Mouse (Mus musculus): ENCODE measurements around the gene Fchsd2. TPM values are rescaled to one million over a fixed set of nuclear protein-coding genes. Genes with fewer than 3 reads are reported as not detected.
A peak's percentile ranks its signal among the peaks of the same experiment; 100 is the strongest.

Fchsd2 gene
- 16.3 and 20.4 TPM in 2 replicates for polyA plus RNA-seq (2014; fragmentation: Nextera tagmentation; extraction: Ambion mirVana)

- H3K4me3 ChIP-seq (ENCODE audit: low read depth, low read length) = no peak within 1 kb of the TSS
- peaks cover 37% of the 10 kb centered on the region for H3K4me1 ChIP-seq (ENCODE audit: control insufficient read depth, insufficient read depth, low read length)
- 0 out of 2 replicates have a peak within 1 kb of the TSS, but pooled peaks have one; percentile 0 for H3K9ac ChIP-seq (ENCODE audit: low read depth, low read length)
- 51% methylated on average over 7 of the region's 7 CpGs for WGBS (ENCODE audit: insufficient replicate concordance)
- no peaks in the 10 kb centered on the region for H3K9me3 ChIP-seq (replicated peaks; ENCODE audit: control insufficient read depth, low read length)
- H3K27ac ChIP-seq (ENCODE audit: low read depth, low read length) = no peak within 1 kb of the TSS
- H3K4me2 ChIP-seq = no peak within 1 kb of the TSS
- no peaks in the 10 kb centered on the region for H3K27me3 ChIP-seq (ENCODE audit: control insufficient read depth, insufficient read depth, low read length)
- no peak for ATAC-seq (replicated peaks; ENCODE audit: insufficient number of reproducible peaks, low FRiP score, low TSS enrichment)
- H3K36me3 ChIP-seq (ENCODE audit: control insufficient read depth, insufficient read depth, low read length) = no peaks in the 10 kb centered on the region
These were observed at the start of gene Fchsd2 for GRCm38 (mm10) chr7:101092618-101093017. TSS of gene Fchsd2 (plus strand) at chr7:101092863.

- H3K9ac ChIP-seq (ENCODE audit: low read depth, low read length) = no peak overlapping the region
- no peaks in the 10 kb centered on the region for H3K27me3 ChIP-seq (ENCODE audit: control insufficient read depth, insufficient read depth, low read length)
- no peaks in the 10 kb centered on the region for H3K36me3 ChIP-seq (ENCODE audit: control insufficient read depth, insufficient read depth, low read length)
- no peak overlapping the region for H3K27ac ChIP-seq (ENCODE audit: low read depth, low read length)
- no peak overlapping the region for H3K4me2 ChIP-seq
- no peak overlapping the region for H3K4me3 ChIP-seq (ENCODE audit: low read depth, low read length)
- peaks cover 18% of the 10 kb centered on the region for H3K4me1 ChIP-seq (ENCODE audit: control insufficient read depth, insufficient read depth, low read length)
- 58% methylated on average over 8 of the region's 8 CpGs for WGBS (ENCODE audit: insufficient replicate concordance)
- H3K9me3 ChIP-seq (replicated peaks; ENCODE audit: control insufficient read depth, low read length) = no peaks in the 10 kb centered on the region
- no peak for ATAC-seq (replicated peaks; ENCODE audit: insufficient number of reproducible peaks, low FRiP score, low TSS enrichment)
These were observed 48.7 kb upstream of the Fchsd2 start for GRCm38 (mm10) chr7:101043846-101044541.

- Histone ChIP-seq H3K4me1 (ENCODE audit: control insufficient read depth, insufficient read depth, low read length) (peaks cover 12% of the 10 kb centered on the region), H3K9me3 (replicated peaks; ENCODE audit: control insufficient read depth, low read length) (no peaks in the 10 kb centered on the region), H3K9ac (ENCODE audit: low read depth, low read length) (no peak overlapping the region), H3K27me3 (ENCODE audit: control insufficient read depth, insufficient read depth, low read length) (no peaks in the 10 kb centered on the region), H3K4me3 (ENCODE audit: low read depth, low read length) (no peak overlapping the region), H3K27ac (ENCODE audit: low read depth, low read length) (no peak overlapping the region), H3K4me2 (no peak overlapping the region), H3K36me3 (ENCODE audit: control insufficient read depth, insufficient read depth, low read length) (no peaks in the 10 kb centered on the region)
- no peak for ATAC-seq (replicated peaks; ENCODE audit: insufficient number of reproducible peaks, low FRiP score, low TSS enrichment)
- WGBS (ENCODE audit: insufficient replicate concordance) = 72% methylated on average over 5 of the region's 5 CpGs
These were observed 44.4 kb upstream of the Fchsd2 start for GRCm38 (mm10) chr7:101048247-101048646.

GRCm38 (mm10) chr7:101049326-101050087, 43.2 kb upstream of the Fchsd2 start:
- no peaks in the 10 kb centered on the region for H3K9me3 ChIP-seq (replicated peaks; ENCODE audit: control insufficient read depth, low read length)
- H3K9ac ChIP-seq (ENCODE audit: low read depth, low read length) = no peak overlapping the region
- H3K27me3 ChIP-seq (ENCODE audit: control insufficient read depth, insufficient read depth, low read length) = no peaks in the 10 kb centered on the region
- H3K36me3 ChIP-seq (ENCODE audit: control insufficient read depth, insufficient read depth, low read length) = no peaks in the 10 kb centered on the region
- H3K4me1 ChIP-seq (ENCODE audit: control insufficient read depth, insufficient read depth, low read length) = peaks cover 7% of the 10 kb centered on the region
- H3K4me3 ChIP-seq (ENCODE audit: low read depth, low read length) = no peak overlapping the region
- H3K27ac ChIP-seq (ENCODE audit: low read depth, low read length) = no peak overlapping the region
- 61% methylated on average over 7 of the region's 7 CpGs for WGBS (ENCODE audit: insufficient replicate concordance)
- no peak overlapping the region for H3K4me2 ChIP-seq
- no peak for ATAC-seq (replicated peaks; ENCODE audit: insufficient number of reproducible peaks, low FRiP score, low TSS enrichment)

- no peak overlapping the region for H3K4me3 ChIP-seq (ENCODE audit: low read depth, low read length)
- no peak overlapping the region for H3K9ac ChIP-seq (ENCODE audit: low read depth, low read length)
- no peak overlapping the region; the same call in 1 of the 2 replicates for H3K4me2 ChIP-seq
- H3K4me1 ChIP-seq (ENCODE audit: control insufficient read depth, insufficient read depth, low read length) = peaks cover 5% of the 10 kb centered on the region; the same call in 1 of the 2 replicates
- H3K27ac ChIP-seq (ENCODE audit: low read depth, low read length) = no peak overlapping the region
- 63% methylated on average over 13 of the region's 13 CpGs for WGBS (ENCODE audit: insufficient replicate concordance)
- H3K27me3 ChIP-seq (ENCODE audit: control insufficient read depth, insufficient read depth, low read length) = no peaks in the 10 kb centered on the region
- 0 out of 2 replicates have a peak, but pooled peaks have one; percentile 22 for ATAC-seq (replicated peaks; ENCODE audit: insufficient number of reproducible peaks, low FRiP score, low TSS enrichment)
- H3K36me3 ChIP-seq (ENCODE audit: control insufficient read depth, insufficient read depth, low read length) = no peaks in the 10 kb centered on the region
- H3K9me3 ChIP-seq (replicated peaks; ENCODE audit: control insufficient read depth, low read length) = no peaks in the 10 kb centered on the region
These were observed 41.7 kb upstream of the Fchsd2 start for GRCm38 (mm10) chr7:101050724-101051550.

- Histone ChIP-seq H3K27ac (ENCODE audit: low read depth, low read length) (no peak overlapping the region), H3K9ac (ENCODE audit: low read depth, low read length) (no peak overlapping the region), H3K9me3 (replicated peaks; ENCODE audit: control insufficient read depth, low read length) (no peaks in the 10 kb centered on the region), H3K4me2 (no peak overlapping the region), H3K4me1 (ENCODE audit: control insufficient read depth, insufficient read depth, low read length) (peaks cover 5% of the 10 kb centered on the region; the same call in 1 of the 2 replicates), H3K4me3 (ENCODE audit: low read depth, low read length) (no peak overlapping the region), H3K36me3 (ENCODE audit: control insufficient read depth, insufficient read depth, low read length) (no peaks in the 10 kb centered on the region), H3K27me3 (ENCODE audit: control insufficient read depth, insufficient read depth, low read length) (no peaks in the 10 kb centered on the region)
- no peak for ATAC-seq (replicated peaks; ENCODE audit: insufficient number of reproducible peaks, low FRiP score, low TSS enrichment)
- 15% methylated on average over 11 of the region's 11 CpGs for WGBS (ENCODE audit: insufficient replicate concordance)
These were observed 41.0 kb upstream of the Fchsd2 start for GRCm38 (mm10) chr7:101051551-101052221.

- Histone ChIP-seq H3K27ac (ENCODE audit: low read depth, low read length) (no peak overlapping the region), H3K36me3 (ENCODE audit: control insufficient read depth, insufficient read depth, low read length) (no peaks in the 10 kb centered on the region), H3K4me2 (no peak overlapping the region), H3K9me3 (replicated peaks; ENCODE audit: control insufficient read depth, low read length) (no peaks in the 10 kb centered on the region), H3K4me1 (ENCODE audit: control insufficient read depth, insufficient read depth, low read length) (peaks cover 5% of the 10 kb centered on the region; the same call in 1 of the 2 replicates), H3K27me3 (ENCODE audit: control insufficient read depth, insufficient read depth, low read length) (no peaks in the 10 kb centered on the region), H3K4me3 (ENCODE audit: low read depth, low read length) (no peak overlapping the region), H3K9ac (ENCODE audit: low read depth, low read length) (no peak overlapping the region)
- no peak for ATAC-seq (replicated peaks; ENCODE audit: insufficient number of reproducible peaks, low FRiP score, low TSS enrichment)
- 51% methylated on average over 2 of the region's 2 CpGs for WGBS (ENCODE audit: insufficient replicate concordance)
These were observed 39.5 kb upstream of the Fchsd2 start for GRCm38 (mm10) chr7:101053136-101053535.

GRCm38 (mm10) chr7:101057309-101057708, 35.4 kb upstream of the Fchsd2 start:
- Histone ChIP-seq H3K9ac (ENCODE audit: low read depth, low read length) (no peak overlapping the region), H3K4me1 (ENCODE audit: control insufficient read depth, insufficient read depth, low read length) (no peaks in the 10 kb centered on the region), H3K36me3 (ENCODE audit: control insufficient read depth, insufficient read depth, low read length) (no peaks in the 10 kb centered on the region), H3K9me3 (replicated peaks; ENCODE audit: control insufficient read depth, low read length) (no peaks in the 10 kb centered on the region), H3K27me3 (ENCODE audit: control insufficient read depth, insufficient read depth, low read length) (no peaks in the 10 kb centered on the region), H3K4me3 (ENCODE audit: low read depth, low read length) (no peak overlapping the region), H3K27ac (ENCODE audit: low read depth, low read length) (no peak overlapping the region), H3K4me2 (no peak overlapping the region)
- 72% methylated on average over 4 of the region's 4 CpGs for WGBS (ENCODE audit: insufficient replicate concordance)
- ATAC-seq (replicated peaks; ENCODE audit: insufficient number of reproducible peaks, low FRiP score, low TSS enrichment) = no peak

Measured in heart, embryonic 11.5 days (tissue).